Mouse (Mus musculus): ENCODE results near the gene Pcdh18. TPM values are rescaled to one million over a fixed set of nuclear protein-coding genes. Genes with fewer than 3 reads are reported as not detected.

Pcdh18 gene
- 8.4 TPM for polyA plus RNA-seq (2014; fragmentation: Illumina TruSeq; extraction: RNeasy Lipid Tissue Mini Kit (QIAGEN cat#74804); ENCODE audit: insufficient read depth, low read depth, low replicate concordance)

GRCm38 (mm10) chr3:49756870-49757625 is at the start of gene Pcdh18:
Gene Pcdh18, minus strand, starts transcription at chr3:49757325.

All from lung, adult 10 weeks (tissue).